Mouse (Mus musculus): ENCODE measurements around the gene Pou2f1. TPM values are rescaled to one million over a fixed set of nuclear protein-coding genes. Genes with fewer than 3 reads are reported as not detected.

Gene Pou2f1
- total RNA-seq (2023), result 72.6 to 83.5 TPM (median 75.1 TPM) in 4 replicates

DNA sequence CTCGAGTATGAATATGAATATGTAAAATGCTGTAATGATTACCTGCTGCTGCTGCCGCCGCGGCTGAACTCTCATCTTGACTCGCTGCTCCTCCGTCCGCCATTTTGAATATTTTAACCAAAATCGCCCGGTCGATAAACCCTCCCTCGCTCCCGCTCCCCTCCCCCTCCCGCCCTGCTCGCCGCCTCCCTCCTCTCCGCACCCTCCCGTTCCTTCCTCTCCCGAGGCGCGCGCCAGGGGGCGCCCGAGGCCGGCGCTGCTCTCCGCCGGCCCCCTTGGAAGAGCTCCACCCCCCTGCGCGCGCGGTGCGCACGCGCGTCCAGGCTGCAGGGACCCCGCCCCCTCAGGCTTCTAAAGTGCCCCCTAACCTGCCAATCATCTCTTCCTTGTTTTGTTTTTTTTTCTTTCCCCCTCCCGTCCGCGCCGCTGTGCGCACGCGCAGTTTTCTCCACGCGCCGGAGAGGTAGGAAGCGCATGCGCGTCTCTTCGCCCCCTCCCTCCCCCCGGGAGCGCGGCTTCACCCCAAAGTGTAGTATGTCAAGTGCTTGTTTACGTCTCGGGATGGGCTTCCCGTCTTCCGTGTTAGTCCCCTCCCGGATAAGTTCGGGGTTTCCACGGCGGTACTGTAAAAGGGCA, at the start of gene Pou2f1:
TSS of gene Pou2f1 (minus strand) at position 159 of the 636 bp plus-strand sequence.

Other genes starting within 250 kb of the Pou2f1 start
- gene Creg1, start 238.9 kb downstream of the Pou2f1 start, total RNA-seq (2023), result 9.0 to 13.6 TPM (median 11.9 TPM) in 4 replicates
- 1.7 to 2.5 TPM (median 2.0 TPM) in 4 replicates for gene Cd247, start 214.0 kb downstream of the Pou2f1 start, total RNA-seq (2023)
- gene Dusp27, start 125.2 kb upstream of the Pou2f1 start, total RNA-seq (2023), result not detected in 4 replicates
- gene Gpa33, start 127.6 kb upstream of the Pou2f1 start, total RNA-seq (2023), result not detected in 4 replicates
- gene Mael, start 236.1 kb upstream of the Pou2f1 start, total RNA-seq (2023), result not detected in 4 replicates

Data from B cell, adult 62 days (primary cell).